Mouse (Mus musculus): ENCODE measurements around the gene Tma7.

GRCm38 (mm10) chr9:109051651-109052489 lies 30.5 kb downstream of the Tma7 start:
- TF ChIP-seq GATA1 (IDR thresholded peaks at IDR 0.05; ENCODE audit: borderline replicate concordance, low read length) (no peak), FLI1 (IDR thresholded peaks at IDR 0.05; ENCODE audit: low read length) (no peak)
